Mouse (Mus musculus): ENCODE measurements at regions not wholly inside any gene's neighbourhood (a gene's known extent, or its start where the extent isn't known, plus 50 kb on each side); places are given as distances from the start of the nearest gene placed in this dataset.

DNA sequence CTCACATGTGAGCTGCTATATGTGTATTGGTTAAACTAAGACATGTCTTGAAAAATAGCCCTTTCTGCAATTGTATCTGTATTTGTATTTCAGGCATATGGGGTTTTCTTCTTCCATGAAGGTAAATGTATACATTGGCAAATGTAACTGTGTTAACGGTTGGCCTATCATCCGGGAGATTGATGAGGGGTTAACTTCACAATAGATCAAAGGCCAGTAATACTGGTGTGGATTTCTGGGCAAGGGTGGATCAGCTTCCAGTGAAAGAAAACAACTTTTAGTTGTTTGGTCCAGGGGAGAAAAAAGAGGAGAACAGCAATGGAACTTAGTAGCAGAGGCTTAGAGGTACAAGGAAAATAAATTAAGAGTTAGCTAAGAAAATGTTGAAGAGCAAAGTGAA lies 945.9 kb downstream of the Slc22a22 start:
- 53% methylated on average over 2 of the region's 2 CpGs for WGBS
- no peak overlapping the region for H3K9ac ChIP-seq (ENCODE audit: low read length)
- H3K9me3 ChIP-seq (ENCODE audit: control insufficient read depth, low read length): no peaks in the 10 kb centered on the region
- H3K36me3 ChIP-seq (ENCODE audit: control insufficient read depth, insufficient read depth, low read length): no peaks in the 10 kb centered on the region
- ATAC-seq (ENCODE audit: insufficient number of reproducible peaks, insufficient read depth, low FRiP score, low read depth): no peak
- H3K27ac ChIP-seq (replicated peaks in 1 of 2; ENCODE audit: control insufficient read depth in 1 of 2, insufficient read depth in 1 of 2, low read depth in 2 of 2, low read length in 2 of 2): no peak overlapping the region
- no peaks in the 10 kb centered on the region for H3K27me3 ChIP-seq (ENCODE audit: control insufficient read depth, insufficient read depth, low read length)
- no peak overlapping the region for H3K4me2 ChIP-seq (ENCODE audit: low read length)
- no peak overlapping the region for H3K4me3 ChIP-seq (ENCODE audit: control insufficient read depth in 1 of 2, insufficient read depth in 1 of 2, low read depth in 1 of 2, low read length in 2 of 2)
- H3K4me1 ChIP-seq (ENCODE audit: control insufficient read depth in 2 of 2, insufficient read depth in 2 of 2, low read length in 2 of 2): no peaks in the 10 kb centered on the region

DNA sequence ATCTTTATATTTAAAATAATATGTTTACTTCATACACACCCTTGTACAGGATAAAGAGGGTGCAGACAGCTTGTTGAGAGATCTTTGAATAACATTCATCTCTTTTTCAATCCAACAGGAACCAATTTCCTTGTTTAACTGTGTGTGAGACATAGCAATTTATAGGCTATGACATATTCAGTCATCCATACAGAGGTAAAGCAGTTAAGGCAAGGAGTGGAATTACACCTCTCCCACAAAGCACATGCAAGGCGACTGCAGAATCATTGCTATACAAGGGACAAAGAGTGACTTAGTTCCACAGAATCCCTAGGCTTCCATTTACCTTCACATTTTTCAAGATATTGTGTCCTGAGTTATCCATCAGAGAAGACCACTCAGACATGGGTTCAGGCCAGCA lies 959.0 kb downstream of the Slc22a22 start:
- WGBS: 77% methylated on average over 1 of the region's 1 CpGs

DNA sequence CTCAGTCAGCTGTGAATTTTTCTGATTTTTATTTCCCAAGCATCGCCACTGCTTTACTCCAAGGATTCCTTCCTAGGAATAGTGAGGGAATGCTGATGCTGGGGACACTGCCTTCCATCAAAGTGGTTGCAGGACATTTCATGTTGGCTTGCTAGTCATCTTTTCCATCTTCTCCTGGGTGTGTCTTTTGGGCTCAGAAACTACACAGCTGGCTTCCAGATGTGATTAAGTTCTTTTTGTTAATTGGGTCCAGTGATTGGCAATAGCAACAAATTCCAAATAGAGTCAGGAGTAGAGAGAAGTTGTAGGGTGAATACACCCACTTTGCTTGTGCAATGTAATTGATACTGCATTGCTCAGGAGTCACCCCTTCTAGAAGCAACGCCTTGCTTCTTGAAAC lies 961.3 kb downstream of the Slc22a22 start:
- Histone ChIP-seq H3K4me3 (ENCODE audit: control insufficient read depth in 1 of 2, insufficient read depth in 1 of 2, low read depth in 1 of 2, low read length in 2 of 2) (no peak overlapping the region), H3K4me1 (ENCODE audit: control insufficient read depth in 2 of 2, insufficient read depth in 2 of 2, low read length in 2 of 2) (no peaks in the 10 kb centered on the region), H3K36me3 (ENCODE audit: control insufficient read depth, insufficient read depth, low read length) (no peaks in the 10 kb centered on the region), H3K9me3 (ENCODE audit: control insufficient read depth, low read length) (no peaks in the 10 kb centered on the region), H3K9ac (ENCODE audit: low read length) (no peak overlapping the region), H3K4me2 (ENCODE audit: low read length) (no peak overlapping the region), H3K27ac (replicated peaks in 1 of 2; ENCODE audit: control insufficient read depth in 1 of 2, insufficient read depth in 1 of 2, low read depth in 2 of 2, low read length in 2 of 2) (no peak overlapping the region), H3K27me3 (ENCODE audit: control insufficient read depth, insufficient read depth, low read length) (no peaks in the 10 kb centered on the region)
- 70% methylated on average over 2 of the region's 2 CpGs for WGBS
- ATAC-seq (ENCODE audit: insufficient number of reproducible peaks, insufficient read depth, low FRiP score, low read depth): no peak

More for the DNA sequence above, 959.0 kb downstream of the Slc22a22 start:
- Histone ChIP-seq H3K27ac (replicated peaks in 1 of 2; ENCODE audit: control insufficient read depth in 1 of 2, insufficient read depth in 1 of 2, low read depth in 2 of 2, low read length in 2 of 2) (no peak overlapping the region), H3K27me3 (ENCODE audit: control insufficient read depth, insufficient read depth, low read length) (no peaks in the 10 kb centered on the region), H3K4me1 (ENCODE audit: control insufficient read depth in 2 of 2, insufficient read depth in 2 of 2, low read length in 2 of 2) (no peaks in the 10 kb centered on the region), H3K9me3 (ENCODE audit: control insufficient read depth, low read length) (no peaks in the 10 kb centered on the region), H3K4me3 (ENCODE audit: control insufficient read depth in 1 of 2, insufficient read depth in 1 of 2, low read depth in 1 of 2, low read length in 2 of 2) (no peak overlapping the region), H3K36me3 (ENCODE audit: control insufficient read depth, insufficient read depth, low read length) (no peaks in the 10 kb centered on the region), H3K9ac (ENCODE audit: low read length) (no peak overlapping the region), H3K4me2 (ENCODE audit: low read length) (no peak overlapping the region)
- ATAC-seq (ENCODE audit: insufficient number of reproducible peaks, insufficient read depth, low FRiP score, low read depth): no peak

DNA sequence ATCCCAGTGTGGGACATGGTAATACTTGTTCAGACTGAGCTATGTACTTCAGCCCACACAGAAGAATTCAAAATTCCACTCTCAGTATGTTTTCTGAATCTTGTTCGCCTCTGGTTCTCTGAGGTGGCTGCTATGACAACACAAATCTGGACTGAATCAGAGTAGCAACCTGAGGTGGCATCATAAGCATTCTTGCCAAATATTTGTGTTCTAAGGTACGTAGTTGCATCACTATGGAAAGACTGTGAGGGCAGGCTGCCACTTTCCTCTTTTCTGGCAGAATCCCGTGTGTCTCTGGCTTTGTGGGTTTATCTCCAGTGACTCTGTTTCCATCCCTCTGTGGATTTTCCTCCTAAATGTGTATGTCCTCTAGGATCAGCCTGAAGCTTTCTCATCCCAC lies 978.7 kb downstream of the Slc22a22 start:
- H3K9me3 ChIP-seq (ENCODE audit: control insufficient read depth, low read length): no peaks in the 10 kb centered on the region
- H3K27me3 ChIP-seq (ENCODE audit: control insufficient read depth, insufficient read depth, low read length): no peaks in the 10 kb centered on the region
- no peak overlapping the region for H3K27ac ChIP-seq (replicated peaks in 1 of 2; ENCODE audit: control insufficient read depth in 1 of 2, insufficient read depth in 1 of 2, low read depth in 2 of 2, low read length in 2 of 2)
- H3K4me1 ChIP-seq (ENCODE audit: control insufficient read depth in 2 of 2, insufficient read depth in 2 of 2, low read length in 2 of 2): no peaks in the 10 kb centered on the region
- H3K4me3 ChIP-seq (ENCODE audit: control insufficient read depth in 1 of 2, insufficient read depth in 1 of 2, low read depth in 1 of 2, low read length in 2 of 2): no peak overlapping the region
- H3K36me3 ChIP-seq (ENCODE audit: control insufficient read depth, insufficient read depth, low read length): no peaks in the 10 kb centered on the region
- no peak for ATAC-seq (ENCODE audit: insufficient number of reproducible peaks, insufficient read depth, low FRiP score, low read depth)
- H3K9ac ChIP-seq (ENCODE audit: low read length): no peak overlapping the region
- no peak overlapping the region for H3K4me2 ChIP-seq (ENCODE audit: low read length)
- WGBS: 65% methylated on average over 3 of the region's 3 CpGs

DNA sequence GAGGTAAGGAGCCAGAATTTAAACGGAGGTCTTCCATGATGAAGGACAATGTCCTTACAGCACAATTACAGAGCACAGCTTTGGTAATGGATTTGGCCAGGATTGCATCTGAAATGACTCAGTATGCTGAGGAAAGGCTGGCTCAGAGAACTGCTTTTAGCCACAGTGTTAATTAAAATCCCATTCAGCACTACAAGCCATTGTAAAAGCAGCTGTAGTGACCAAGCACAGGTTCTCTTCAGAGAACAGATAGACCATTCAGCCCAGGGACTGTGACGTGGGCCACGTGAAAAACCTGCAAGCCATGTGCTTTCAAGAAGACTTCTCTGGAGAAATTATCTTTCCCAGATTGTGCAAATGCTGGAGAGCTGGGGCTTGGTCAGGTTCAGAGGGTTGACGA lies 979.7 kb downstream of the Slc22a22 start:
- H3K9me3 ChIP-seq (ENCODE audit: control insufficient read depth, low read length): no peaks in the 10 kb centered on the region
- no peak overlapping the region for H3K9ac ChIP-seq (ENCODE audit: low read length)
- no peak overlapping the region for H3K27ac ChIP-seq (replicated peaks in 1 of 2; ENCODE audit: control insufficient read depth in 1 of 2, insufficient read depth in 1 of 2, low read depth in 2 of 2, low read length in 2 of 2)
- H3K27me3 ChIP-seq (ENCODE audit: control insufficient read depth, insufficient read depth, low read length): no peaks in the 10 kb centered on the region
- H3K4me3 ChIP-seq (ENCODE audit: control insufficient read depth in 1 of 2, insufficient read depth in 1 of 2, low read depth in 1 of 2, low read length in 2 of 2): no peak overlapping the region
- 75% methylated on average over 4 of the region's 4 CpGs for WGBS
- H3K36me3 ChIP-seq (ENCODE audit: control insufficient read depth, insufficient read depth, low read length): no peaks in the 10 kb centered on the region
- ATAC-seq (ENCODE audit: insufficient number of reproducible peaks, insufficient read depth, low FRiP score, low read depth): no peak
- no peaks in the 10 kb centered on the region for H3K4me1 ChIP-seq (ENCODE audit: control insufficient read depth in 2 of 2, insufficient read depth in 2 of 2, low read length in 2 of 2)
- H3K4me2 ChIP-seq (ENCODE audit: low read length): no peak overlapping the region

DNA sequence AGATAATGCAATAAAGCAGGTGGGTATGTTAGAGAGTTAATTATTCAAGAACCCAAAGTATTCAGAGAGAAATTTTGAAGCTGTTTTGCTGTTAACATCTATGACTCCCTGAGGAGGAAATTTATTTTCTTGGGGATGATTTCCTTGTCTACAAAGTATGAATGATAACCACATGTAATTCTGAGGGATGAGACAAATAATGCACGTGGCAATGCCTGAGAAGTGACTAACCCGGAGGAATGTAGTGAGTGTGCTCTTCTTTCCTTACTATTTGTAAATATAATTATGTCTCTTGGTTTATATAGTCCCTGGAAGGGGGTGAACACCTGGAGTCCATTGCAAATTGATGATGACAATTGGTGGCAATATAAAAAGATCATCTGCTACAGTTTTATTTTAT lies 981.1 kb downstream of the Slc22a22 start:
- ATAC-seq (ENCODE audit: insufficient number of reproducible peaks, insufficient read depth, low FRiP score, low read depth): no peak
- WGBS: 74% methylated on average over 2 of the region's 2 CpGs

DNA sequence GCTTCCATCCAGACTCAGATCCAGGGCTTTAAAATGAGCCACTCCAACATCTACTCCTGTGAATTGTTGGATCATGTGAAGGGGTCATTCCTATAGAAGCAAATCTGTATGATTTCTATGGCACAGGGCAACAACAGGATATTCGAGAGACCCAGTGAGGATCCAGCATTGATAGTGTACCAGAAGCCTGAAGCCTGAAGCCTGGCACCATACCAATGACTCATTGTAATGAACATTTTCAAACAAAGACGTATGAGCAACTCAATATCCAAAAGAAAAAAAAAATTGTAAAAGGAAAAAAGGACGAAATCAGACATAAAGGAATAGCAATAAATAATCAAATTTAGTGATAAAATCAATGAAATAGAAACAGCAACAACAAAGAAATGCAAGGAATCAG lies 991.5 kb downstream of the Slc22a22 start:
- Histone ChIP-seq H3K27ac (replicated peaks in 1 of 2; ENCODE audit: control insufficient read depth in 1 of 2, insufficient read depth in 1 of 2, low read depth in 2 of 2, low read length in 2 of 2) (no peak overlapping the region), H3K9me3 (ENCODE audit: control insufficient read depth, low read length) (no peaks in the 10 kb centered on the region), H3K27me3 (ENCODE audit: control insufficient read depth, insufficient read depth, low read length) (no peaks in the 10 kb centered on the region), H3K9ac (ENCODE audit: low read length) (no peak overlapping the region), H3K4me2 (ENCODE audit: low read length) (no peak overlapping the region), H3K4me3 (ENCODE audit: control insufficient read depth in 1 of 2, insufficient read depth in 1 of 2, low read depth in 1 of 2, low read length in 2 of 2) (no peak overlapping the region), H3K4me1 (ENCODE audit: control insufficient read depth in 2 of 2, insufficient read depth in 2 of 2, low read length in 2 of 2) (no peaks in the 10 kb centered on the region), H3K36me3 (ENCODE audit: control insufficient read depth, insufficient read depth, low read length) (no peaks in the 10 kb centered on the region)
- no peak for ATAC-seq (ENCODE audit: insufficient number of reproducible peaks, insufficient read depth, low FRiP score, low read depth)
- WGBS: 73% methylated on average over 3 of the region's 3 CpGs

More for the DNA sequence above, 981.1 kb downstream of the Slc22a22 start:
- no peak overlapping the region for H3K9ac ChIP-seq (ENCODE audit: low read length)
- H3K36me3 ChIP-seq (ENCODE audit: control insufficient read depth, insufficient read depth, low read length): no peaks in the 10 kb centered on the region
- H3K27ac ChIP-seq (replicated peaks in 1 of 2; ENCODE audit: control insufficient read depth in 1 of 2, insufficient read depth in 1 of 2, low read depth in 2 of 2, low read length in 2 of 2): no peak overlapping the region
- H3K9me3 ChIP-seq (ENCODE audit: control insufficient read depth, low read length): no peaks in the 10 kb centered on the region
- no peak overlapping the region for H3K4me2 ChIP-seq (ENCODE audit: low read length)
- no peaks in the 10 kb centered on the region for H3K4me1 ChIP-seq (ENCODE audit: control insufficient read depth in 2 of 2, insufficient read depth in 2 of 2, low read length in 2 of 2)
- no peaks in the 10 kb centered on the region for H3K27me3 ChIP-seq (ENCODE audit: control insufficient read depth, insufficient read depth, low read length)
- H3K4me3 ChIP-seq (ENCODE audit: control insufficient read depth in 1 of 2, insufficient read depth in 1 of 2, low read depth in 1 of 2, low read length in 2 of 2): no peak overlapping the region

DNA sequence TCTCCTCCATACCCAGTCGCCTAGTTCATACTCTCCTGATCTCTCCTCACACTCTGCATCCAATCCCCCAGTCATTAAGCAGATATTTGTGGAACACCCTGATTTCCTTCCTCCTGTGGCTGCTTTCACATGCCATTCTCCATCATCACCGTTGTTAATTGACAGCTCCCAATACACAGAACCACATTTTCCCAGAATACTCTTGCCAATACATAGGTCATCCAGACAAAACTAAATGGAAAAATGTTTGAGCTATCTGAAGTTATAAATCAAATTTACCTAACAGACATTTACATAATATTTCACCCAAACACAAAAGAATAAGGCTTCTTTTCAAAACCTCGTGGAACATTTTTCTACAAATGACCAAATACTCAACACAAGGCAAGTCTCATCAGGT lies 992.7 kb downstream of the Slc22a22 start:
- 68% methylated on average over 3 of the region's 3 CpGs for WGBS
- no peak overlapping the region for H3K4me2 ChIP-seq (ENCODE audit: low read length)
- no peaks in the 10 kb centered on the region for H3K9me3 ChIP-seq (ENCODE audit: control insufficient read depth, low read length)
- H3K9ac ChIP-seq (ENCODE audit: low read length): no peak overlapping the region
- no peak overlapping the region for H3K4me3 ChIP-seq (ENCODE audit: control insufficient read depth in 1 of 2, insufficient read depth in 1 of 2, low read depth in 1 of 2, low read length in 2 of 2)
- no peaks in the 10 kb centered on the region for H3K4me1 ChIP-seq (ENCODE audit: control insufficient read depth in 2 of 2, insufficient read depth in 2 of 2, low read length in 2 of 2)
- ATAC-seq (ENCODE audit: insufficient number of reproducible peaks, insufficient read depth, low FRiP score, low read depth): no peak
- H3K36me3 ChIP-seq (ENCODE audit: control insufficient read depth, insufficient read depth, low read length): no peaks in the 10 kb centered on the region
- H3K27ac ChIP-seq (replicated peaks in 1 of 2; ENCODE audit: control insufficient read depth in 1 of 2, insufficient read depth in 1 of 2, low read depth in 2 of 2, low read length in 2 of 2): no peak overlapping the region
- no peaks in the 10 kb centered on the region for H3K27me3 ChIP-seq (ENCODE audit: control insufficient read depth, insufficient read depth, low read length)
